13 mouse cellular contexts compared by ENCODE assay signal in the genomic region with DNA sequence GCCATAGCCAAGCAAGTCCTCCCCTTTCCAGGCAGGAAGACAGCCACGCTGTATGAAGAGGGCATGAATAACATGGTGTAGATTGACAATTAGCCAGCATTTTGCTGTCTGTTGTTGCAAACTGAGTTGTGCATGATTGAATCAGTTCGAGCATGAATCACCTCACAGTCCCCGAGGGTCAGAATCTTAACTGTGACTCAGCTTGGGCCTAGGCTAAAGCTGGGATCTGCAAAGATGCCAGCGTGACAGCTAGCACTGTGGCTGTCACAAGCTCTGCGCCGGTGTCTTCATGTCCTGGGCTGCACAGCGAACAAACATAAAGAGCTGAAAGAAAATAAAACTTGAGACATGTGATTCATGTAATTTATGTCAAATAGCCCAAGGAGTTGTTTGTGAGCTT.
"Had no signal": no experiment of that assay in that cellular context is flagged by ENCODE, and none has a peak within 500 bp of the region (broad histone marks: within the 10 kb centered on the region; RNA-seq: fewer than 3 reads in every experiment).

No protein-coding gene starts in this region.

- H3K9ac ChIP-seq: liver, embryonic 15.5 days; midbrain, embryonic 15.5 days; neural tube, embryonic 12.5 days had no signal

- H3K27ac ChIP-seq: left cerebral cortex, adult 2 months; limb, embryonic 10.5 days; liver, embryonic 15.5 days; midbrain, embryonic 10.5 days; midbrain, embryonic 15.5 days; neural tube, embryonic 12.5 days had no signal

- H3K4me2 ChIP-seq: liver, embryonic 11.5 days; liver, embryonic 15.5 days; midbrain, embryonic 15.5 days; neural tube, embryonic 12.5 days had no signal

- DNase-seq: kidney, postnatal 10 days; lung, adult 2 months; lung, postnatal 4 days; right cerebral cortex, postnatal 14 days; thymus, postnatal 36 days had no signal

- H3K4me3 ChIP-seq: left cerebral cortex, adult 2 months; limb, embryonic 10.5 days; liver, embryonic 15.5 days; midbrain, embryonic 10.5 days; midbrain, embryonic 15.5 days; neural tube, embryonic 12.5 days had no signal

- H3K9me3 ChIP-seq: limb, embryonic 10.5 days; liver, embryonic 15.5 days; midbrain, embryonic 15.5 days; neural tube, embryonic 12.5 days had no signal

- H3K36me3 ChIP-seq: limb, embryonic 10.5 days; liver, embryonic 15.5 days; midbrain, embryonic 10.5 days; midbrain, embryonic 15.5 days; neural tube, embryonic 12.5 days had no signal

- ATAC-seq: lung, postnatal 0 days; midbrain, embryonic 15.5 days had no signal

- H3K4me1 ChIP-seq: limb, embryonic 10.5 days; liver, embryonic 15.5 days; midbrain, embryonic 10.5 days; midbrain, embryonic 15.5 days; neural tube, embryonic 12.5 days had no signal

- H3K27me3 ChIP-seq: liver, embryonic 15.5 days; midbrain, embryonic 15.5 days; neural tube, embryonic 12.5 days had no signal
